Mouse (Mus musculus): Measurements from ENCODE around the gene Slc24a4. TPM values are rescaled to one million over a fixed set of nuclear protein-coding genes. Genes with fewer than 3 reads are reported as not detected.

The Slc24a4 gene
- under 1 TPM; 0.37 to 0.80 TPM for total RNA-seq (2021)
- long read RNA-seq, experiment 1, result 0 reads
- long read RNA-seq, experiment 2, result 0 reads

DNA sequence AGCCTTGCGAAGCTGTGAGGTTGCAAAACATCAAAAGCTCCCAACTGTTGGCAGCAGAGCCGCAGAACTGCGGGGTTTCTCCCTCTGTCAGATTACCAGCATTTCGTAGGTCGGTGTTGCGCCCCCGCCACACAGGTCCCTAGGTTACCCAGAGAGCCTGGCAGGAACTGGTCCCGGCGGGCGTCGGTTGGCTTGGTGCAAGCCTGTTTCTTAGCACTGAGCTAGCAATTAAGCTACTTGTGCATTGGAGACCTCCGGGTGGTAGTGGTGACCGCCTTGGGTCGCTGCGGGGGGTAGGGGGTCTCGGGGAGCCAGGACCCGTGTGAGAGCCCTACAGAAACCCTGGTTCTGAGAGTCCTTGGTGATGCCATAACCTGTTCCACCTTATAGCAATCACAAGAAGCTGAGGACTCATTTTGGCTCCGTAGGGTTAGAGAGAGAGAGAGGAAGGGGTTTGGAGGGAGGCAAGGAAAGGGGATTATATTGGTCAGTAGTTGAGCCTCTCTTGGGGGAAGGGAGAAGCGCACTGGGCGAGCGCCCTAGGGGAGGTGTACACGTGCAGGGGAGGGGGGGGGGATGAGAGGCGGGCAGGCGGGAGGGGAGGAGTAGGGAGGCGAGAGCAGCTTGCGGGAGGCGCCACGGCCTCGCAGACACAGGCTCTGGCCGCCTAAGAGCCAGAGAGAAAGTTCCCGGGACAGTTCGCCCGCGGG is at the start of gene Slc24a4:
TSS of gene Slc24a4 (plus strand) at position 653 of the 710 bp plus-strand sequence.
- DNase-seq, result peak; percentile 3 to 10

DNA sequence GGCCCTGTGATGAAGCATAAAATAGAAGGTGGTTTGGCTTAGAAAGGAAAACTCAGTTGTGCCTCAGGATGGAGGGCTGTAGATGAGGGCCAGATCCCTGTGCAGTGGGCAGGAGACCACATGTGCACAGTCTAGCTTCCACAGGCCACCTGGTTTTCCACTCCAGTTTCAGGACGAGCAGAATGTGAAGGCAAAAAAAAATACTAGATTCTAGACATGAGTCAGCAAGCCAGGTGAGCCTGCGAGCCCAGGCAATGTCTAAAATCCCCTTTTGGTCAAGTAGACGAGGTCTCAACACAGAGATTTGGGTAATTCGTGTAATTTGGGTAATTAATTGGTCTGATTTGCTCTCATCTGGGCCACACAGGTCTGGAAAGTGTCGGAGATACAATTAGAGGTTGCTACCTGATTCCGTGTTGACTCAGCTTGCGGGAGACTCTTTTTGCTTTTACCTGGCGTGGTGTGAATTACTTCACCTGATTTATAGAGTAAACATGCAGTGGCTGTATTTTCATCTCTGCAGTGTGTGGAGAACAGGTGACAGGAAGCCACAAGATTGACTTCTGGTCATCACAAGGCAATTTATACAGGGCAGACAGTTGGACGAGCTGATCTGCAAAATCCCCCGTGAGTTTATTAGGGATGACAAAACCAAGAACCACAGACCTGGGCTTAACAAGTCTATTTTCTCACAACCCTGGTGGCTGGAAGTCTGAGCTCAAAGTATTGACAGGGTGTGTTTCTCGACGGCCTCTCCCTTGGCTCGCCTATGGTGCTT is 45.7 kb upstream of the Slc24a4 start:
- no peak for DNase-seq

DNA sequence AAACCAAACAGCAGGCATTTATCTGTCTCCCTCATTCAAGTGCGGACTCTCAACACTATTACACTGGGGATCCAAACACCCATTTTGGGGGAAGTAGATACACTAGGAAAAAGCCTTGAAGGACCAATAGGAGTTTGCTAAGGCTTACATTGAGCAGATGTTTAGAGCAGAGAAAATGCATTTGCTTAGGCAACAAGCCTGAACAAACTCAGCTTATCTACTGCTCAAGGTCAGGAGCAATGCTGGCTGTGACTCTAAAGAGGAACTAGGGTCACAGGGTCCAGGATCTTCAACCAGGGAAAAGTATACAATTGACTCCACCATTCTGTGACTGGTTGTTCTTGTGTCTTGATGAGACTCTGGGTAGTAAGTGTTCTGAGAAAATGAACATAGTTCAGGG is 38.0 kb upstream of the Slc24a4 start:
- DNase-seq, result peak in 1 of 2 experiments; percentile 4

DNA sequence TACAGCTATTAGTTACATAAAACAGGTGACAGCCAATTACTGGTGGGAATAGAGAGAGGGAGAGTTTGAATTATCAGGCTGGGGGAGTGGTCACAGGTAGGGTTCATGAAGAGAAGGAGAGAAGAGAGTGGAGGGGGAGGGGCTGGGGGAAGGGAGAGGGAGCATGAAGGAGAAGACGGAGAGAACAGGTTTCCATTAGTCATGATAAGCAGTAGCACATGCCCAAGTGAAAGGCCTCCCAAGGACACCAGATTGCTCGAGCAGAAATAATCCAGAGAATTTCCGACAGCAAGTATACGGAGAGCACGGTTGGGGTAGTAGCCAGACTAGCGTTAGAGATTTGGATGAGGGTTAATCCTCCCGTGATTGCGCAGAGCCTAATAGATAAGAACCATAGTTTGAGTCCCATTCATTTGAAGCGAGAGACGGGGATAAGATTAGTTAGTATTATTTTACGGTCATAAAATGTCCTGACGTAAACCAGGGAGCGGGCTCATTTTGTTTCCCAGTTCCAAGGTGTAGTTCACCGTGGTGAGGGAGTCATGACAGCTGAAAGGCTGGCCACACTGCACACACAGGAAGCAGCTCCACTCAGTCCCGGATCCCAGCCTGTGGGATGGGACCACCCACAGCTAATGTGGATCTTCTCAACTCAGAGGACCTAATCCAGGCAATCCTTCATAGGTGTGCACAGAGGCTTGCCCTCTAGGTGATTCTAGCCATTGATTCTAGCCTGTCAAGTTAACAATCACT is 36.0 kb upstream of the Slc24a4 start:
- DNase-seq, result no peak

DNA sequence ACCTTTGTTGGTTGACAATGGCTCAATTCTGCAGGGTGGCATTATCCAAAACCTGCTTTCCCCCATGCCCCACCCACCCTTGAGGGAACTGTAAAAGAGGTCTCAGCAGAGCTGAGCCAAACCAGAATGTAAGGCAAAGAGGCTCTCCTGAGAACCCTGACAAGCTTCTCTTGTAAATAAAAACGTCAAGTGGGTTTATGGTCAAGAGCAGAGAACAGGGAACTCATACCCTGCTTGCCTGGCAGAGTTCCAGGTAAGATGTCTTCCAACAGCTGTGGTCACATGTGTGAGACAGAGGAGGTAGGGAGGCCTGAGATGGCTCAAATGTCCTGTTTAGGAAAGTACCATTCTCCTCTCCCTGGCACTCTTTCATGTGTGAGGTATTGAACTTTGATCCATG is 22.5 kb upstream of the Slc24a4 start:
- no peak for DNase-seq

DNA sequence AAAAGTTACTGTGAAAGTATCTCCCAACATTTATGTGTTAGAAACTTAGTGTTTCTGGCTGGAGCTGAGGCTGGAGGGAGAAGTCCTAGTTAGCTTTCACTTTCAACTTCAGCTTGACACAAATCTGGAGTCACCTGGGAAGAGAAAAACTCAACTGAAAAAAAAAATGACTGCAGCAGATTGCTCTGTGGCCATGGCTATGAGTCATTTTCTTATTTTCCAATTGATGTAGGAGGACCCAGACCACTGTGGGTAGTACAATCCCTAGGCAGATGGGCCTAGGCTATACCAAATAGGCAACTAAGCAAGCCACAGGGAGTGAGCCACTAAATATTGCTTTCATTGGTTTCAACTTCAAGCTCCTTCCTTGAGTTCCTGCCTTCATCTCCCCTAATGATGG is 19.7 kb upstream of the Slc24a4 start:
- DNase-seq, result no peak

DNA sequence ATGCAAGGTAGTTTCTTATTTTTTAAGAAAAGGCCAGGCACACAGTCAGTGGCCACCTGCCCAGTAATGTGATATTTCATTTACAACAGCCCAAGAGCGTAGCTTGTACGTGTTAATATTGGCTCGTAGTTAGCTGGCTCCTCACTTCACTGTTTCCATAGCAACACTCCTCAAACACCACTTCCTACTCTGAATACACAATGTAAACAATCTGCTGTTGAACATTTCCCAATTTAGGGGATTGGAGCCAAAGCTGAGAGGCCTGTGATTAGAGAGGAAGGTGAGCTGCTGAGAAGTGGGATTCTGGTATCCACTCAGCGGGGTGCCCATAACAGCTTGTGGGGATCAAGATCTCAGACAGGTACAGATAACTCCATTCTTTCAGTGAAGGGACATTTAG is 16.0 kb upstream of the Slc24a4 start:
- DNase-seq, result no peak

DNA sequence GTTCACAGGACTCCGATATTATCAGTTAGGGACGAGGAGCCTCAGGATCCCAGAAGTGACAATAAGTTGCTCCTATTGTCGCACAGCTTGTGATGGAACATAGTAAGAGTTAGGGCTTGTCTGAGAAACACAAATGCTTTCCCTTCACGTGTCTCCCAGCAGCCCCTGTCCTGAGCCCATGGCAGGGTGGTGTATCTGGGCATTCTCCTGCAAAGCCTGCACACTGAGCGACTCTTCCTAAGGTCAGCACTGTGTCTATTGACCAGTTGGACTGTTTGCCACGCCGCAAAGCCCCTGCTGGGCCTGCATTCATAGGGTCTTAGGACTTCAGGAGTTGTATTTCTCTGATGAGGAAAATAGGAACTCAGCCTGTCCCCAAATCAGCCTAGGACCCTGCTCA is 15.6 kb upstream of the Slc24a4 start:
- DNase-seq, result no peak

DNA sequence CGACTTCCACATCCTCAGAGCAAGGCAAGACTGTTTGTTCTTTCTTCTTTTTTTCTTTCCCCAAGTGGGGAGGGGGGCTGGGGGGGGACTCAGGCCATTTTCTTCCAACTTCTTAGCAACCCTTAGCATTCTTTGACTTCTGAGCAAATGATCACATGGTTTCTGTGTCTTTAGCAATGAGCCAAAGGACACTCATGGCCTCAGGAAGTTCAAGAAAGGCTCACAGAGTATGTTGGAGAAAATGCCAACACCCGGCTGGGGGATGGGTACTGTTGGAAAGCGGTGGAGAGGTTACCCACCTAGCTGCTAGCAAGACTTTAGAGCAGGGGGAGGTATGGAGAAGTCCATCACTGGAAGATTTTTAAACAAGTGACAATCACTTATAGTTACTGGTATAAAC is 15.1 kb upstream of the Slc24a4 start:
- DNase-seq, result no peak

DNA sequence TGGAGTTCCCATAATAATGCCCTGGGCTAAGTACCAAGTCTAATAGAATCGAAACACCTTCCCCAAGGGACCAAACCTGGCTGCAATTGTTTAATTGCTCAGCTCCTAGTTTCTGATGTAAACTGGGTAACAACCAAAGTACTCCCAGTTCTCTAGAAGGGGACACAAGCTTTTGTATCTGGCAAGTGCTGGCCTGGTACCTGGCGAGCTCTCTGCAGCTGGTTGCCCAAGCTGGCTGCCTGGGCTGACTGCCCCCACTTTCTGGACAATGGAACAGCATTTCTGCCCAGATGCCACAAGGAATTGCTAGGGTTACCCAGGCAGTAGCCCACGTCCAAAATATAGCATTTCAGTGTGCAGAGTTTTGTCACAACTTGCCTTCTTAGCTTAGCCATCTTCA is 12.0 kb upstream of the Slc24a4 start:
- DNase-seq, result no peak

DNA sequence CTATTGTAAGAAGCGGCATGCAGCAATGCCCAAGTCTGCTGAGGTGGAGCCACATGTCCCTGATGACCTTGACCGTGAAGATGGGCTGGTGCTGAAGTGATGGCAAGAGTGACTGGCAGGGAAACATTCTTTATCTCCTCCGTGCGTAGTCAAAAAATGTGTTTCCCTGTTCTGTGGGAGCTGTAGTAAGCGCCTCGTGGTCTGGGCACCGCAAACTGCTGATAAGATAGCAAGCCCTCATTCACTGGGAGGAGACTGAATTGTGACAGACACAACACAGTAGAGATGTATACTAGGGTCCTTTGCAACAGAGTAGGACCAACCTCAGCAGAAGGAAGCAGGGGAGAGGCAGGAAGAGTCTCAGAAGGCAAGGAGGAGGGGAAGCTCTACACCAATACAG is 10.5 kb upstream of the Slc24a4 start:
- DNase-seq, result no peak

DNA sequence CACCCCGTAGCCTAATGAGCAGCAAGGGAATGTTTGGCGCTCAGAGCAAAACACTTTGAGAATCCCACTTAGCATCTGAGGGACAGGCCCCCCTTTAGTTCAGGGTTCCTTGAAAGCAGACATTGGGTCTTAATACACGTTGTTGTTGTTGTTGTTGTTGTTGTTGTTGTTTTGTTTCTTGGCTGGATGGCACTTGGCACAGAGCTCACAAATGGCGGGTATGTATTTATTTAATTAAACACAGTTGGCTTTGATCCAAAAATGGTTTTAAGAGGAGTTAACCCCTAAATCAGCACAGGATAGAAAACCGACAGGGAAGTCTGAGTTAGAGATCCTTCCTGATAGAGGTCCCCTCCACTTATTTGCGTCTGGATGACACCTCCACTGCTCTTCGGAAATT is 932 bp upstream of the Slc24a4 start:
- peak in 1 of 2 experiments; percentile 3 for DNase-seq

DNA sequence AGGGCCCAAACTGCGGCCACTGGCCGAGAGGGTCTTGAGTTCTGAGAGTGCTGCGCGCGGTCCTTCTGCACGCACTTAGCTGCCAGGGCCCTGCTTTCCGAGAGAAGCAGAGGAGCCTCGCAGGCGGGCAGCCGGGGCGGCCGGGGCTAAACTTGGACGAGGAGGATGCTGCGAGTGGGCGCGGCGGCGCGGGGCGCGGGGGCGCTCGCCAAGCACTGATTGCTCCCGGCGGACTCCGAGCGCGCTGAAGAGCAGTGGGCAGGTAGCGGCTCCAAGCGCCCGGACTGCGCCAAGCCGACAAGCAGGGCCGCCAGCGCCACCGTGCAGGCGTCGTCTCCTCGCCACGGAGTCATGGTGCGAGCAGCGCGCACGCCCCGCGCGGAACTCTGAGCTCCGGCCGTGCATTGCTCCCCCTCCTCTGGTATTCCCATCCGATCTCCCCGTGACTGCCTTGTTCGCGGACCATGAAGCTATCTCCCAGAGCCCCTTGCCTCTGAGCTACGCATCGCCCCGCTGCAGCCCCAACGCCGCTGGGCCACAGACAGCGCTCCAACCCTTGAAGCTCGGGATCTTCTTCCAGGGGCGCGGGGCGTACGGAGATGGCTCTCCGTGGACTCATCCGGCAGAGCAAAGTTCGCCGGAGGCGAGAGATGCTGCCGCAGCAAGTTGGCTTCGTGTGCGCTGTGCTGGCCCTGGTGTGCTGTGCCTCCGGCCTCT is 416 bp downstream of the Slc24a4 start:
- peak; percentile 44 to 51 for DNase-seq

DNA sequence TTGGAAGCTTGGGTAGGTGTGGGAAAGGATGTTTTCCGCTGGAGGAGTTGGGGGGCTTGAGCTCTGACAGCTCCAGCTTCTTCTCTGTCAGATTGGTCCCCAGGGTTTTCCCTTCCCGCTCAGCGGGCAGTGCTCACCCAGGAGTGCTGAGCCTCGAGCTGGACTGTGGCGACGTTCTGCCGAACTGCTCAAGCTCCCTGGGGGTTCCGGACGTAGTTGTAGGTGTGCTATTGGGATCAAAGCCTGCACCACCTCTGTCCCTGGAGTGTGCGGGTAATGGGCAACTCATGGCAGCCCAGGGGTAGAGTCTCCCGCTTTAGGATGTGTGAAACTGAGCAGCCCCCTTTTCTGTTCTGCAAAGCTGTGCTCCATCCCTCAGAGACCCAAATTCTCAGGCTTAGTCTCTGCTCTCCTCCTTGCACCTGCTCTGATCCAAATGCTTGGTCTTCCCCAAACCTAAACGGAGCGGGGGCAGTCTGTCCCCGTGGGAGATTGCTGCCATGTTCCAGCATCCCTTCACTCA is 1.0 kb downstream of the Slc24a4 start:
- DNase-seq, result peak in 1 of 2 experiments; percentile 5

DNA sequence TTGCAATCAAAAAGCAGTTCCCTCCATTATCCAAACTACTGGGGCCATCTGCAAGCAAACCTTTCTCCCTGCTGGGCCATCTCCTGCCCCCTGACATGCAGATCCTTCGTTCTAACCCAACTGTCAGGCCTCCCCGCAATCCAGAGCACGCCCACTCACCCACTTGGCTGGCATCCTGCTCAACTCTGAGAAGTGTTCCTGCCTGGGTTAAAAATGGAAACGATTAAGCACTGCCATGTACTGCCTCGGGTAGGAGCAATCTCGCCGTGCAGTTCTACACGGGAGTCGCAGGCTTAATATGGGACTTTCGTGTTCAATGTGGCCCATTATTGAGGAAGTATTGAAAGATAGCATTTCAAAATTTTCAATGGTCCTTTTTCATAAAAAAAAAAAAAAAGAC is 11.2 kb downstream of the Slc24a4 start:
- DNase-seq, result peak; percentile 68 to 74

DNA sequence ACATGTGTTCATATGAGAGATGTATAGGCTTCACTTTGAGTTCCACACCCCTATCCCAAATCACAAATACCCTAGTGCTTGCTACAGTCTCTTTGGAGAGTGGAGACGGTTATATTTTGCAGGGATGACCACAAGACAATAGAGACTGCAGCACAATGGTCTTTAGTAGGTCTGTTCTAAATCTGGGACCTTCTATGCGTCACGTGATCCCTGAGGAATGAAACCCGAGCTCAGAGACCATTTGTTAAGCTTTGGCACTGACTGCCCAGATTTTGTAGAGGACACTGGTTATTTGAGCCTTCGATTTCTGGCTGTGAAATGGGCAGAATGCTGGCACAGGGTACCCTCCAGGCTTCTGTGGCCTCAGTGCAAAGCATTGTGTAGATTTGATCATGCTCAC is 12.8 kb downstream of the Slc24a4 start:
- DNase-seq, result no peak

DNA sequence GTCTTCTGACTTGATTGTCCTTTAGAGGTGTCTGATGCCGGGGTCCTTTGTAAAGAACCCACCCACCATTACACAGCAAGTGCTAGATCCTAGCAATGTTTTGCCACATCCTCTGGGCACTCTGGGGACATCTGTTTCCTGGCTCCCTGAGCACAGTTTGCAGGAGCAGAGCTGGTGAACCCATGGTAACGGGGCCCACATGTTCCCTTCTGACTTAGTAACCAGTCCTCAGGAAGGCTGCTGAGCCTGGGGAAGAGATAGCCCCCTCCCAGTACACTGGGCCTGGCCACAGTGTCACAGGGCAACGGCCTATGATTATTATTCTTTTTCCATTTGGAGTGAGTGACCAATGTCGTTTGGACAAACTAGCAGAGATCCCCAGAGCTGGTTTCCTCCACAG is 19.1 kb downstream of the Slc24a4 start:
- no peak for DNase-seq

DNA sequence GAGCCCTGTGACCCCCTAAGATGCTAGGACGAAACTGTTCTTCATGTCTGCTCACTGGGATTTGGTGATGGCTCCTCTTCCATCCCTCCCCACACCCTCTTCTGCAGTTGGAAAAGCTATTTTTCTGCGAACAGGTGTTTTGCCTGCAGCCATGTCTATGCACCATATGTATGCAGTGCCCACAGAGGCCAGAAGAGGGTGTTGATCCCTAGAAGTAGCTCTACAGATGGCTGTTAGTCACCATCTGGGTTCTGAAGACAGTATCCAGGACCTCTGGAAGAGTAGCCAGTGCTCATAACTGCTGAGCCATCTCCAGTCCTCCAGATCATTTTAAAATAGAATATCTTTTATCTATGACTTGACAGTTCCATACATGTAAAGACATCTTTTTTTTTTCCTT is 20.2 kb downstream of the Slc24a4 start:
- DNase-seq, result no peak

DNA sequence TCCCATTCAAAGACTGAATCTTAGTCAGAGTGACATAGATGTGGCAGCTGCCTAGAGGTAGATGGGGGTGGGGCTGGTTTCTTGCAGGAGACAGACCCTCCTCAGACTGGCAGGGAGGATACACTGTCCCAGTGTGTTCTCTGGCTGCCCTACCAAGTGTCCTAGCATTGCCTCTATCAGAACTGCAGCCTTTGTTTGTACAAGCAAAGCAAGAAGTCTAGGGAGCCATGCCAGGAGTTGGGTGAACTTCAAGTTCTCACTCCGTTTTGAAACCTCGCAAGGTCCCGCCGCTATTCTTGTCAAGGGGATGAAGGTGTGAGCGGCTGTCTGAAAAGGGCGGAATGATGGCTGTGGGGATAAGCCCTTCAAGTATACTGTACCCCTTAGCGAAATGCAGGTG is 22.7 kb downstream of the Slc24a4 start:
- DNase-seq, result peak; percentile 77 to 78

DNA sequence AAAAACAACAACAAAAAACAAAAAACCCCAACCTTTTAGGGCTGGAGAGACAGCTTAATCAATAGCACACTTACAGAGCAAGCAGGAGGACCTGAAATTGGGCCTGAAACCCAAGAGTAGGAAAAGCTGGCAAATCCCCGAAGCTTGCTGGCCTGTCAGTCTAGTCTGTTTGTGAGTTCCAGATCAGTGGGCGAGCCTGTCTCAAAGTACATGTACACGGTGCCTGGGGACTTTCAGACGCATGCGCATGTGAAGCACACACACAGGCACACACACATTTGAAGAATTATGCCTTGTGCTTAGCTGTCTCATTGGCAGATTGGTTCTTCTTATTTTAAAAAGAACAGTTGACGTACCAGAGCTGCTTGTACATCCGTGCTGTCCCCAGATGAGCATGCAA is 25.3 kb downstream of the Slc24a4 start:
- no peak for DNase-seq

DNA sequence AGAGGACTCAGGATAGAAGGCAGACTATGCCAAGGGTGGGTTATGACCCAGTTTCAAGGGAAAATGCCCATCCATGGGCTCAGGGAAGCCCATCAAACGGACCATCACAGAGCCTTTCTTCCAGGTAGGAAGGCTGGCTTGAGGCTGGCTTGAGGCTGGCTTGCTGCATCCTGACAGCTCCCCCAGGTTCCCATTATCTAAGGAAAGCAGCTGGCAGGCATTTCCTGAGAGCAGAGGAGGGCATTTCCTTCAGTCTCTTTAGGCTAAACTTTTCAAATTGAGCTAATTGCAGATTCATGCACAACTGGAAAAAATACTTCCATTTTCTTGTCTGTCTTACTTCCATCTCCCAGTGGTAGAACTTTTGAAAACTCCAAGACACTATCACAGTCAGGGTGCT is 26.3 kb downstream of the Slc24a4 start:
- DNase-seq, result no peak

DNA sequence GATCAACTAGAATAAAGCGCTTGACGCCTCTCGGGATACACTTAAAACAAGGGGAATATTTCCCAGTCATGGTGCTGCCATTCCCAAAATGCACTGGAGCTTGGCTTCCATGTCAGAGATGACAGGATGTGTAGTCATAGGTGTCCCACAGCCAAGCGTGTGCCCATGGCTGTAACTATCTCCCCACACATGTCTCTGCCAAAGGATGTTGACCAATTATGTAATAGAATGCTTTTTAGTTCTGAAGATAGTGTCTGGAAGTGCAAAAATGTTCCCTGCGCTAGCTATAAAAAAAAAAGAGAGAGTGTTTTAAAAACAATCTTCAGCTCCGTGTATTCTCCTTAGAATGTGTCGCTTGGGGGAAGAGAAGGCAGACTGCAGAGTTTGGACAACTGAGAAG is 36.1 kb downstream of the Slc24a4 start:
- no peak for DNase-seq
